Mouse (Mus musculus) skeletal muscle tissue, adult 2 months (tissue): ENCODE measurements around the gene Ptprg.
"Not testable (repeated sequence)": the region's sequence is repeated elsewhere in the genome, so short reads cannot be mapped to it uniquely, and the experiment has no call there.

ENCODE experiments used
- DNase-seq: peaks from one replicate; pipeline ENCODE4 v3.0.0-alpha.2; 2012; ENCODE audit warnings: low read depth, low spot score

The Ptprg gene

GRCm38 (mm10) chr14:12041566-12041965, 488.2 kb downstream of the Ptprg start:
- no peak for DNase-seq

GRCm38 (mm10) chr14:12046226-12046882, 493.0 kb downstream of the Ptprg start:
- DNase-seq, result no peak

- DNase-seq, result no peak
Measured at GRCm38 (mm10) chr14:12047637-12048036, 494.3 kb downstream of the Ptprg start.

GRCm38 (mm10) chr14:12056912-12057524, 503.7 kb downstream of the Ptprg start:
- DNase-seq, result no peak

GRCm38 (mm10) chr14:12057856-12058255, 504.5 kb downstream of the Ptprg start:
- DNase-seq, result no peak

GRCm38 (mm10) chr14:12059149-12059548, 505.8 kb downstream of the Ptprg start:
- peak; percentile 91 for DNase-seq

- DNase-seq, result not testable (repeated sequence)
Measured at GRCm38 (mm10) chr14:12061313-12061712, 508.0 kb downstream of the Ptprg start.

- no peak for DNase-seq
Measured at GRCm38 (mm10) chr14:12062628-12063360, 509.5 kb downstream of the Ptprg start.

- no peak for DNase-seq
Measured at GRCm38 (mm10) chr14:12065001-12065400, 511.7 kb downstream of the Ptprg start.

GRCm38 (mm10) chr14:12065736-12066135, 512.4 kb downstream of the Ptprg start:
- no peak for DNase-seq

GRCm38 (mm10) chr14:12069707-12070106, 516.4 kb downstream of the Ptprg start:
- DNase-seq, result no peak

GRCm38 (mm10) chr14:12070361-12070760, 517.0 kb downstream of the Ptprg start:
- DNase-seq, result no peak

- peak; percentile 36 for DNase-seq
Measured at GRCm38 (mm10) chr14:12070856-12071465, 517.6 kb downstream of the Ptprg start.

- no peak for DNase-seq
Measured at GRCm38 (mm10) chr14:12072026-12072861, 518.9 kb downstream of the Ptprg start.

GRCm38 (mm10) chr14:12073408-12074107, 520.2 kb downstream of the Ptprg start:
- no peak for DNase-seq

- DNase-seq, result peak; percentile 14
Measured at GRCm38 (mm10) chr14:12077193-12077592, 523.9 kb downstream of the Ptprg start.

- no peak for DNase-seq
Measured at GRCm38 (mm10) chr14:12079250-12079649, 525.9 kb downstream of the Ptprg start.

- DNase-seq, result no peak
Measured at GRCm38 (mm10) chr14:12079833-12080401, 526.6 kb downstream of the Ptprg start.

GRCm38 (mm10) chr14:12082131-12082921, 529.0 kb downstream of the Ptprg start:
- DNase-seq, result no peak

GRCm38 (mm10) chr14:12084076-12084475, 530.7 kb downstream of the Ptprg start:
- no peak for DNase-seq
